Mouse (Mus musculus): ENCODE results near the gene Skor1.

DNA sequence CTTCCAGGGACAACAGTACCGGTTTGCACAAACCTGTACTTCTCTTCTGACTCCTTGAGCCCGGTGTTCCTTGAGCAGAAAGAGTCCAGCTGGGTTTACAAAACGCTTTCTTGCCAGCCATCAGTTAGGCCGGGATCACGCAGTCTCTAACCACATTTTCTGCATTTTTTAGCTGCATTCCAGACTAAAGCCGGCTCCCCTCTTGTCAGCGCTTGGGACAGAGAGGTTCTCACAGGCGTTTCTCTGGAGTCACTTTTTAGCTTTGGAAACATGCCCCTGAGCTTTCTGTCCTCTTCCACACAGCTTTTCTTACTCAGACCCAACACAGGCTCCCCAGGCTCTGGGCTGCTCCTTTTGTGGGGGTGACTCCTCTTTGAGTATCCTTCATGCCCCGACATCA, 1.5 kb downstream of the Skor1 start:
- TF ChIP-seq CTCF (IDR thresholded peaks at IDR 0.05; ENCODE audit: insufficient read depth, low read length) (no peak), POLR2A (IDR thresholded peaks at IDR 0.05; ENCODE audit: borderline replicate concordance, extremely low read depth, low read depth, low read length) (no peak)
